Mouse (Mus musculus) myocyte (in vitro differentiated cells): ENCODE measurements around the gene Lrrc36. TPM values are rescaled to one million over a fixed set of nuclear protein-coding genes. Genes with fewer than 3 reads are reported as not detected.

Experiments used
- H3K27me3 ChIP-seq: one replicate; pipeline ENCODE4 v1.6.1; 2011; ENCODE audit not compliant: control insufficient read depth, insufficient read depth, insufficient read length
- H3K36me3 ChIP-seq: one replicate; pipeline ENCODE4 v1.6.1; 2011; ENCODE audit not compliant: control insufficient read depth, insufficient read depth
- H3K4me2 ChIP-seq: one replicate; pipeline ENCODE4 v1.6.1; 2011; ENCODE audit warnings: low read depth, control low read depth
- H3K4me3 ChIP-seq: one replicate; pipeline ENCODE4 v1.5.1; 2011; ENCODE audit warnings: mild to moderate bottlenecking, control low read depth, moderate library complexity
- H3K79me2 ChIP-seq: one replicate; pipeline ENCODE4 v1.6.1; 2011; ENCODE audit not compliant: control insufficient read depth, insufficient read depth
- H3ac ChIP-seq: one replicate; pipeline ENCODE4 v1.6.1; 2011; ENCODE audit not compliant: control insufficient read depth, insufficient read length
- CEBPB ChIP-seq: IDR thresholded peaks from 2 replicates; pipeline ENCODE4 v1.6.1; 2011; ENCODE audit warnings: mild to moderate bottlenecking, moderate library complexity; ENCODE audit not compliant: poor library complexity, insufficient read depth, severe bottlenecking
- E2F4 ChIP-seq: IDR thresholded peaks from one replicate; pipeline ENCODE4 v1.6.1; 2011; ENCODE audit warnings: mild to moderate bottlenecking, control low read depth, moderate library complexity; ENCODE audit not compliant: insufficient read depth
- MAX ChIP-seq: IDR thresholded peaks from one replicate; pipeline ENCODE4 v1.6.1; 2011; ENCODE audit warnings: low read depth, mild to moderate bottlenecking, control low read depth
- MYOD1 ChIP-seq, 3 experiments: IDR thresholded peaks; one replicate each; pipeline ENCODE4 v1.6.1; 2011; ENCODE audit warnings: control low read depth in 2 of 3, low read depth in 2 of 3, mild to moderate bottlenecking in 2 of 3, moderate library complexity in 1 of 3; ENCODE audit not compliant: insufficient read length in 2 of 3, control insufficient read depth in 1 of 3
- MYOG ChIP-seq, 3 experiments: IDR thresholded peaks; one replicate each; pipeline ENCODE4 v1.6.1; 2011; ENCODE audit warnings: control low read depth in 2 of 3, low read depth in 2 of 3, mild to moderate bottlenecking in 2 of 3; ENCODE audit not compliant: insufficient read length in 2 of 3, control insufficient read depth in 1 of 3, insufficient read depth in 1 of 3
- POLR2A ChIP-seq: IDR thresholded peaks from one replicate; pipeline ENCODE4 v1.6.1; 2011; ENCODE audit warnings: low read depth, mild to moderate bottlenecking, control low read depth, moderate library complexity; ENCODE audit not compliant: insufficient read length
- POLR2AphosphoS2 ChIP-seq: IDR thresholded peaks from one replicate; pipeline ENCODE4 v1.6.1; 2011; ENCODE audit warnings: low read depth, control low read depth; ENCODE audit not compliant: insufficient read length
- REST ChIP-seq: IDR thresholded peaks from one replicate; pipeline ENCODE4 v1.6.1; 2011; ENCODE audit warnings: mild to moderate bottlenecking, control low read depth, moderate library complexity; ENCODE audit not compliant: insufficient read depth, insufficient read length
- SRF ChIP-seq: IDR thresholded peaks from one replicate; pipeline ENCODE4 v1.6.1; 2011; ENCODE audit warnings: low read depth; ENCODE audit not compliant: control insufficient read depth, insufficient read length
- TCF12 ChIP-seq: IDR thresholded peaks from one replicate; pipeline ENCODE4 v1.6.1; 2011; ENCODE audit warnings: mild to moderate bottlenecking, control low read depth; ENCODE audit not compliant: poor library complexity, insufficient read depth, severe bottlenecking
- TCF3 ChIP-seq: IDR thresholded peaks from one replicate; pipeline ENCODE4 v1.6.1; 2011; ENCODE audit warnings: low read depth, control low read depth; ENCODE audit not compliant: insufficient read length
- USF1 ChIP-seq: IDR thresholded peaks from one replicate; pipeline ENCODE4 v1.6.1; 2011; ENCODE audit warnings: low read depth, mild to moderate bottlenecking, control low read depth, moderate library complexity
- polyA plus RNA-seq: library from polyadenylated mRNA; unstranded; fragments of >200 nt; fragmentation: generic; extraction: Trizol; gene quantifications from one replicate; pipeline ENCODE4 v1.2.1, GENCODE M21; 2012; ENCODE audit warnings: missing spikeins

Lrrc36 gene
- polyA plus RNA-seq, 1 experiment, result not detected

GRCm38 (mm10) chr8:105461085-105461803, 47.9 kb downstream of the Lrrc36 start:
- Histone ChIP-seq H3K36me3 (no peaks in the 10 kb centered on the region), H3ac (no peak overlapping the region), H3K4me3 (no peak overlapping the region), H3K27me3 (no peaks in the 10 kb centered on the region), H3K4me2 (no peak overlapping the region), H3K79me2 (no peaks in the 10 kb centered on the region)
- TF ChIP-seq REST, result no peak
- no peak for TF ChIP-seq MYOD1 (IDR thresholded peaks at IDR 0.05; ENCODE audit: control insufficient read depth in 1 of 3, insufficient read length in 2 of 3, low read depth in 2 of 3)
- no peak for TF ChIP-seq E2F4
- no peak for TF ChIP-seq TCF12
- TF ChIP-seq SRF, result no peak
- TF ChIP-seq TCF3, result no peak
- TF ChIP-seq MAX, result no peak
- no peak for TF ChIP-seq CEBPB
- TF ChIP-seq POLR2AphosphoS2, result no peak
- no peak for TF ChIP-seq USF1
- TF ChIP-seq MYOG (IDR thresholded peaks at IDR 0.05; ENCODE audit: control insufficient read depth in 1 of 3, insufficient read depth in 1 of 3, insufficient read length in 2 of 3, low read depth in 2 of 3), result no peak
- TF ChIP-seq POLR2A, result no peak

GRCm38 (mm10) chr8:105464595-105464994, 51.2 kb downstream of the Lrrc36 start:
- H3ac ChIP-seq, result no peak overlapping the region
- H3K79me2 ChIP-seq, result no peaks in the 10 kb centered on the region
- no peaks in the 10 kb centered on the region for H3K36me3 ChIP-seq
- TF ChIP-seq REST (no peak), USF1 (no peak), SRF (no peak), TCF3 (no peak), CEBPB (no peak), MYOD1 (IDR thresholded peaks at IDR 0.05; ENCODE audit: control insufficient read depth in 1 of 3, insufficient read length in 2 of 3, low read depth in 2 of 3) (no peak), E2F4 (no peak), MYOG (IDR thresholded peaks at IDR 0.05; ENCODE audit: control insufficient read depth in 1 of 3, insufficient read depth in 1 of 3, insufficient read length in 2 of 3, low read depth in 2 of 3) (no peak), MAX (no peak)
- no peak overlapping the region for H3K4me3 ChIP-seq
- no peaks in the 10 kb centered on the region for H3K27me3 ChIP-seq
- no peak overlapping the region for H3K4me2 ChIP-seq

GRCm38 (mm10) chr8:105466246-105466645, 52.9 kb downstream of the Lrrc36 start:
- H3K4me3 ChIP-seq, result no peak overlapping the region
- no peak overlapping the region for H3ac ChIP-seq
- no peaks in the 10 kb centered on the region for H3K79me2 ChIP-seq
- no peaks in the 10 kb centered on the region for H3K36me3 ChIP-seq
- H3K27me3 ChIP-seq, result no peaks in the 10 kb centered on the region
- no peak for TF ChIP-seq MYOD1 (IDR thresholded peaks at IDR 0.05; ENCODE audit: control insufficient read depth in 1 of 3, insufficient read length in 2 of 3, low read depth in 2 of 3)
- H3K4me2 ChIP-seq, result no peak overlapping the region

GRCm38 (mm10) chr8:105466700-105467291, 53.4 kb downstream of the Lrrc36 start:
- TF ChIP-seq POLR2AphosphoS2, result no peak
- no peak for TF ChIP-seq MAX
- no peak for TF ChIP-seq MYOG (IDR thresholded peaks at IDR 0.05; ENCODE audit: control insufficient read depth in 1 of 3, insufficient read depth in 1 of 3, insufficient read length in 2 of 3, low read depth in 2 of 3)
- TF ChIP-seq POLR2A, result no peak
- TF ChIP-seq MYOD1 (IDR thresholded peaks at IDR 0.05; ENCODE audit: control insufficient read depth in 1 of 3, insufficient read length in 2 of 3, low read depth in 2 of 3), result no peak
- no peak for TF ChIP-seq CEBPB
- no peak for TF ChIP-seq TCF3
- no peak for TF ChIP-seq E2F4
- no peak for TF ChIP-seq USF1
- TF ChIP-seq SRF, result no peak
- no peak for TF ChIP-seq REST
- no peak for TF ChIP-seq TCF12
- Histone ChIP-seq H3K36me3 (no peaks in the 10 kb centered on the region), H3K4me2 (no peak overlapping the region), H3ac (no peak overlapping the region), H3K4me3 (no peak overlapping the region), H3K79me2 (no peaks in the 10 kb centered on the region), H3K27me3 (no peaks in the 10 kb centered on the region)
